Comparison of ENCODE assay signal across 7 mouse cellular contexts in genomic region chr1:63176259-63176603, GRCm38 (mm10). TPM values are rescaled to one million over a fixed set of nuclear protein-coding genes. Genes with fewer than 3 reads are reported as not detected.
DNase-seq lines count a peak whose midpoint lies in the region; ATAC-seq and TF ChIP-seq lines count a peak whose summit lies in the region.

No protein-coding gene starts in this region.

- H3K4me1 ChIP-seq in spleen, adult 2 months (ENCODE audit: control insufficient read depth, insufficient read depth, insufficient read length) = peaks cover 7% of the 10 kb centered on the region
- peaks cover 26% of the 10 kb centered on the region for H3K4me1 ChIP-seq in forebrain, embryonic 12.5 days
- peaks cover 34% of the 10 kb centered on the region for H3K4me1 ChIP-seq in liver, embryonic 13.5 days (replicated peaks)

- ATAC-seq in forebrain, embryonic 12.5 days (ENCODE audit: low FRiP score) = peak; percentile 39
- peak; percentile 41 for ATAC-seq in liver, embryonic 13.5 days (ENCODE audit: low read depth)

- DNase-seq in spleen, adult 2 months (ENCODE audit: low read depth in 1 of 2, low spot score in 2 of 2) = no peak
- DNase-seq in spleen, adult 18-20 months = no peak
- DNase-seq in liver, embryonic 13.5 days = no peak
- no peak for DNase-seq in urinary bladder, postnatal 36 days (ENCODE audit: low spot score in 2 of 2)
- DNase-seq in layer of hippocampus, adult 9-11 months = no peak
- DNase-seq in thymus, postnatal 4 days = no peak

- H3K9ac ChIP-seq in forebrain, embryonic 12.5 days = peak overlapping the region; percentile 93
- H3K9ac ChIP-seq in liver, embryonic 13.5 days = peak overlapping the region; percentile 97

- peak overlapping the region; percentile 84 for H3K4me2 ChIP-seq in forebrain, embryonic 12.5 days
- H3K4me2 ChIP-seq in liver, embryonic 13.5 days = peak overlapping the region; percentile 87

- peak overlapping the region; percentile 76 for H3K27ac ChIP-seq in spleen, adult 2 months (ENCODE audit: insufficient read depth, low read length)
- H3K27ac ChIP-seq in forebrain, embryonic 12.5 days = peak overlapping the region; percentile 83
- peak overlapping the region; percentile 87 for H3K27ac ChIP-seq in liver, embryonic 13.5 days

- under 1% methylated on average over 14 of the region's 14 CpGs for WGBS in spleen, adult 2 months
- WGBS in forebrain, embryonic 12.5 days = 0% methylated on average over 14 of the region's 14 CpGs
- WGBS in liver, embryonic 13.5 days (ENCODE audit: insufficient replicate concordance) = under 1% methylated on average over 14 of the region's 14 CpGs

- peaks cover 5% of the 10 kb centered on the region for H3K36me3 ChIP-seq in spleen, adult 2 months (ENCODE audit: control insufficient read depth, insufficient read depth, low read length)
- peaks cover 29% of the 10 kb centered on the region for H3K36me3 ChIP-seq in forebrain, embryonic 12.5 days (replicated peaks)
- peaks cover 36% of the 10 kb centered on the region for H3K36me3 ChIP-seq in liver, embryonic 13.5 days

- H3K27me3 ChIP-seq in spleen, adult 2 months (ENCODE audit: control insufficient read depth, insufficient read depth, low read length) = no peaks in the 10 kb centered on the region
- H3K27me3 ChIP-seq in forebrain, embryonic 12.5 days = no peaks in the 10 kb centered on the region
- no peaks in the 10 kb centered on the region for H3K27me3 ChIP-seq in liver, embryonic 13.5 days

- no peak for TF ChIP-seq POLR2A in spleen, adult 2 months (IDR thresholded peaks at IDR 0.05; ENCODE audit: low read depth, low read length)

- H3K4me3 ChIP-seq in spleen, adult 2 months (ENCODE audit: extremely low read depth, insufficient read depth, insufficient read length) = peak overlapping the region; percentile 88
- H3K4me3 ChIP-seq in forebrain, embryonic 12.5 days (replicated peaks) = peak overlapping the region; percentile 92
- peak overlapping the region; percentile 97 for H3K4me3 ChIP-seq in liver, embryonic 13.5 days (replicated peaks)

- no peaks in the 10 kb centered on the region for H3K9me3 ChIP-seq in forebrain, embryonic 12.5 days
- no peaks in the 10 kb centered on the region for H3K9me3 ChIP-seq in liver, embryonic 13.5 days (replicated peaks)

- no peak for TF ChIP-seq CTCF in spleen, adult 2 months (IDR thresholded peaks at IDR 0.05; ENCODE audit: extremely low read depth, insufficient read depth, insufficient read length, insufficient replicate concordance)

RNA-seq across cellular contexts. Expression of gene Eef1b2, which starts 0.4 kb away (rescaled TPM):
- polyA plus RNA-seq in spleen, adult 2 months (2012; rRNA removed) = 360 and 416 TPM in 2 replicates
- polyA plus RNA-seq in forebrain, embryonic 12.5 days (2016; fragmentation: Nextera tagmentation; extraction: Ambion mirVana) = 397 and 421 TPM in 2 replicates
- 368 and 385 TPM in 2 replicates for polyA plus RNA-seq in liver, embryonic 13.5 days (2015; fragmentation: Nextera tagmentation; extraction: Ambion mirVana)

RNA-seq across cellular contexts. Expression of gene Ndufs1, which starts 0.4 kb away (rescaled TPM):
- polyA plus RNA-seq in spleen, adult 2 months (2012; rRNA removed) = 12.6 TPM in 2 replicates
- polyA plus RNA-seq in forebrain, embryonic 12.5 days (2016; fragmentation: Nextera tagmentation; extraction: Ambion mirVana) = 122 and 129 TPM in 2 replicates
- 120 and 139 TPM in 2 replicates for polyA plus RNA-seq in liver, embryonic 13.5 days (2015; fragmentation: Nextera tagmentation; extraction: Ambion mirVana)

RNA-seq across cellular contexts. Expression of gene Gpr1, which starts 38.1 kb away (rescaled TPM):
- 0.06 TPM in 1 of 2 replicates, not detected in the other for polyA plus RNA-seq in spleen, adult 2 months (2012; rRNA removed)
- 0.36 and 0.59 TPM in 2 replicates for polyA plus RNA-seq in forebrain, embryonic 12.5 days (2016; fragmentation: Nextera tagmentation; extraction: Ambion mirVana)
- not detected in 2 replicates for polyA plus RNA-seq in liver, embryonic 13.5 days (2015; fragmentation: Nextera tagmentation; extraction: Ambion mirVana)
